Mouse (Mus musculus): ENCODE measurements around the gene Cpeb1. TPM values are rescaled to one million over a fixed set of nuclear protein-coding genes. Genes with fewer than 3 reads are reported as not detected.

Cpeb1 gene
- total RNA-seq, 1 experiment = 5.8 TPM

DNA sequence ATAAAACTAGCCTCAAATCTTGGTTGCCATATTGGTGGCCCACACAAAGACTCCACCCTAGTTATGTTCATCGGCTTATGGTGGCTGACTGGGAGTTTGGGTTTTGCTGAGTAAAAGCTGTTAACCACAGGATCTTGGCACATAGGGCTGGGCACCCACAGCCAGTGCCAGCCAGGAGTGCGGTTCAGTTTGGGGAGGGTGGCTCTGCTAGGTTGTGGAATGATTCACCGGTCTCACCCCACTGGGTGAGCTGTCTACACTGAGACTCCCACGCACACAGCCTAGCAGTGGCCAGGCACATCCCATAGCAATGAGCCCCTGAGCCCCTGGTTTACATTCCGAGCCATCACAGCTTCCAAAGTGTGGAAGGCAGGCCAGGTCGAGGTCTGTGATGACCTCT lies 135.5 kb downstream of the Cpeb1 start:
- no peak for DNase-seq (ENCODE audit: low read depth, low spot score)
- TF ChIP-seq ZC3H11A (IDR thresholded peaks at IDR 0.05; ENCODE audit: borderline replicate concordance, low read depth, low read length) = no peak
- TF ChIP-seq ZNF384 (IDR thresholded peaks at IDR 0.05; ENCODE audit: low read depth, low read length) = no peak
- TF ChIP-seq HCFC1 (IDR thresholded peaks at IDR 0.05; ENCODE audit: borderline replicate concordance, insufficient read depth, low read length) = no peak
- TF ChIP-seq MAFK (IDR thresholded peaks at IDR 0.05; ENCODE audit: insufficient read depth, low read depth, low read length) = no peak
- TF ChIP-seq CHD2 (IDR thresholded peaks at IDR 0.05; ENCODE audit: low read depth, low read length) = no peak
- Histone ChIP-seq H3K27ac (ENCODE audit: insufficient read depth, low read depth, low read length, poor library complexity, severe bottlenecking) (no peak overlapping the region), H3K4me1 (ENCODE audit: control insufficient read depth in 2 of 2, insufficient read depth in 2 of 2, low read length in 2 of 2, poor library complexity in 1 of 2) (peaks cover 1 to 9% of the 10 kb centered on the region in 2 experiments; a peak in 1 of 4 replicates), H3K9ac (ENCODE audit: insufficient read depth, low read depth, low read length, poor library complexity, severe bottlenecking) (no peak overlapping the region), H3K36me3 (ENCODE audit: control insufficient read depth, insufficient read depth, low read length, poor library complexity, severe bottlenecking) (peaks cover 2% of the 10 kb centered on the region; the same call in 1 of the 2 replicates), H3K9me3 (ENCODE audit: control insufficient read depth, insufficient read depth, low read depth, low read length) (no peaks in the 10 kb centered on the region), H3K4me3 (ENCODE audit: insufficient read depth in 1 of 2, low read depth in 1 of 2, low read length in 2 of 2, poor library complexity in 1 of 2, severe bottlenecking in 1 of 2) (no peak overlapping the region)
- in situ Hi-C loops (cut with MboI; ENCODE audit: low sequenced_read_pairs in 2 of 2, unreplicated experiment in 2 of 2) = no loop called here

DNA sequence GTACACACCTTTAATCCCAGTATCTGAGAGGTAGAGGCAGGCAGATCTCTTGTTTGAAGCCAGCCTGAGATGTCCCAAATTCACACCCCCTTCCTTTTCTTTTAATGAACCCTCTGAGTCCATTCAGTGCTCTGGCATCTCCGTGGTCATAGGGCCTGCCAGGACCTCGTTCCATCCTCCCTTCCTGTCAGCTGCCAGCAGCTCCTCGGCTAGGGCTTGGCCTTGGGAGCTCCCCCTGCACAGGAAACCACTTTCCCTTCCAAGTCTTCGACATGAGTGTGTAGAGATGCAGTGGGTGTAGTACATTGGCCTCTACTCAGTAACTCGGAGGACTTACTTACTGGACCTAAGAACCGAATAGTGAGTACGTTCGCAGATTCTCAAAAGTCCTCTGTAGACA lies 139.7 kb downstream of the Cpeb1 start:
- Histone ChIP-seq H3K27ac (ENCODE audit: insufficient read depth, low read depth, low read length, poor library complexity, severe bottlenecking) (no peak overlapping the region), H3K9ac (ENCODE audit: insufficient read depth, low read depth, low read length, poor library complexity, severe bottlenecking) (no peak overlapping the region), H3K4me3 (ENCODE audit: insufficient read depth in 1 of 2, low read depth in 1 of 2, low read length in 2 of 2, poor library complexity in 1 of 2, severe bottlenecking in 1 of 2) (no peak overlapping the region), H3K9me3 (ENCODE audit: control insufficient read depth, insufficient read depth, low read depth, low read length) (no peaks in the 10 kb centered on the region), H3K4me1 (ENCODE audit: control insufficient read depth in 2 of 2, insufficient read depth in 2 of 2, low read length in 2 of 2, poor library complexity in 1 of 2) (peaks cover 0 to under 1% of the 10 kb centered on the region in 2 experiments; a peak in 1 of 4 replicates), H3K36me3 (ENCODE audit: control insufficient read depth, insufficient read depth, low read length, poor library complexity, severe bottlenecking) (no peaks in the 10 kb centered on the region)
- TF ChIP-seq ZC3H11A (IDR thresholded peaks at IDR 0.05; ENCODE audit: borderline replicate concordance, low read depth, low read length) = no peak
- no peak for TF ChIP-seq ZNF384 (IDR thresholded peaks at IDR 0.05; ENCODE audit: low read depth, low read length)
- no peak for TF ChIP-seq MAFK (IDR thresholded peaks at IDR 0.05; ENCODE audit: insufficient read depth, low read depth, low read length)
- TF ChIP-seq CHD2 (IDR thresholded peaks at IDR 0.05; ENCODE audit: low read depth, low read length) = no peak
- no peak for TF ChIP-seq HCFC1 (IDR thresholded peaks at IDR 0.05; ENCODE audit: borderline replicate concordance, insufficient read depth, low read length)
- in situ Hi-C loops (cut with MboI; ENCODE audit: low sequenced_read_pairs in 2 of 2, unreplicated experiment in 2 of 2) = no loop called here
- DNase-seq (ENCODE audit: low read depth, low spot score) = no peak

DNA sequence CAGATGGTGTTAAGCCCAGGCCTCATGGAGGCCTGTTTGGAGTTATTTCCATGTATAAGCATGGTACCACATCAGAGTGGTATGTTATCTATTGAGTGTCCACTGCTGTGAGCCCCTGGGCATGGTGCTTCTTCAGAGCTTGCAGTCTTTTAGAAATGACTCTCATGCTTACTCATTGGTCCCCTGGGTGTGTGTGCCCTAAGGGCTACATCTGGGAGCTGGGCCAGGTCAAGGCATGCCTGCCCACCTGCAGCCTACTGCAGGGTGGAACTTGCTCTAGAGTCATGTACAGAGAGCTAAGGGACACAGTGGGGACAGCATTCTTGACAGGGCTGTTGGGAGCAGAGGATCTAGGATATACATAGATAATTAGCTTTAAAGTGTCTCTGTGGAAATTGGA lies 143.7 kb downstream of the Cpeb1 start:
- Histone ChIP-seq H3K36me3 (ENCODE audit: control insufficient read depth, insufficient read depth, low read length, poor library complexity, severe bottlenecking) (no peaks in the 10 kb centered on the region), H3K9ac (ENCODE audit: insufficient read depth, low read depth, low read length, poor library complexity, severe bottlenecking) (no peak overlapping the region), H3K4me1 (ENCODE audit: control insufficient read depth in 2 of 2, insufficient read depth in 2 of 2, low read length in 2 of 2, poor library complexity in 1 of 2) (no peaks in the 10 kb centered on the region), H3K27ac (ENCODE audit: insufficient read depth, low read depth, low read length, poor library complexity, severe bottlenecking) (no peak overlapping the region), H3K4me3 (ENCODE audit: insufficient read depth in 1 of 2, low read depth in 1 of 2, low read length in 2 of 2, poor library complexity in 1 of 2, severe bottlenecking in 1 of 2) (no peak overlapping the region), H3K9me3 (ENCODE audit: control insufficient read depth, insufficient read depth, low read depth, low read length) (no peaks in the 10 kb centered on the region)
- no peak for TF ChIP-seq MAFK (IDR thresholded peaks at IDR 0.05; ENCODE audit: insufficient read depth, low read depth, low read length)
- TF ChIP-seq CHD2 (IDR thresholded peaks at IDR 0.05; ENCODE audit: low read depth, low read length) = no peak
- no peak for TF ChIP-seq ZC3H11A (IDR thresholded peaks at IDR 0.05; ENCODE audit: borderline replicate concordance, low read depth, low read length)
- TF ChIP-seq HCFC1 (IDR thresholded peaks at IDR 0.05; ENCODE audit: borderline replicate concordance, insufficient read depth, low read length) = no peak
- no peak for TF ChIP-seq ZNF384 (IDR thresholded peaks at IDR 0.05; ENCODE audit: low read depth, low read length)
- DNase-seq (ENCODE audit: low read depth, low spot score) = no peak
- in situ Hi-C loops (cut with MboI; ENCODE audit: low sequenced_read_pairs in 2 of 2, unreplicated experiment in 2 of 2) = no loop called here

DNA sequence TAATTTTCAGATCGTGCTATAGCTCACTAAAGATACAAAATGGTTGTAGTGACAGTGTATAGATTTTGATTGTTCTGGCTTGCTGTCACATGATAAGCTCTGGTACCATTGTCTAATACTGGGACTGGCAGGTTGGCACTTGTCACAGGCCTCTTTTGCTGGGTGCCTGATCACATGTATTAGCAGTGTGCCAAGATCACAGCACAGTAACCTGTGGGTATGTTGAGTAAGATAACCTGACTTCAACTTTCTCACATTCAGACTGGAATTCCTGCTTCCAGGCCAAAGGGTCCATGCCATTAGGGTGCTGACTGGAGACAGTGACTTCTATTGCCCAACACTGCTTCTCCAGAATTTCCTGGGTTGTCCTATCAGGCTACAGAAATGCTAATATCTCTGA lies 144.1 kb downstream of the Cpeb1 start:
- DNase-seq (ENCODE audit: low read depth, low spot score) = no peak
- no peaks in the 10 kb centered on the region for H3K36me3 ChIP-seq (ENCODE audit: control insufficient read depth, insufficient read depth, low read length, poor library complexity, severe bottlenecking)
- no peak for TF ChIP-seq HCFC1 (IDR thresholded peaks at IDR 0.05; ENCODE audit: borderline replicate concordance, insufficient read depth, low read length)
- no peak for TF ChIP-seq CHD2 (IDR thresholded peaks at IDR 0.05; ENCODE audit: low read depth, low read length)
- TF ChIP-seq ZNF384 (IDR thresholded peaks at IDR 0.05; ENCODE audit: low read depth, low read length) = no peak
- TF ChIP-seq ZC3H11A (IDR thresholded peaks at IDR 0.05; ENCODE audit: borderline replicate concordance, low read depth, low read length) = no peak
- no peak for TF ChIP-seq MAFK (IDR thresholded peaks at IDR 0.05; ENCODE audit: insufficient read depth, low read depth, low read length)
- no peaks in the 10 kb centered on the region for H3K4me1 ChIP-seq (ENCODE audit: control insufficient read depth in 2 of 2, insufficient read depth in 2 of 2, low read length in 2 of 2, poor library complexity in 1 of 2)
- in situ Hi-C loops (cut with MboI; ENCODE audit: low sequenced_read_pairs in 2 of 2, unreplicated experiment in 2 of 2) = no loop called here
- no peak overlapping the region for H3K4me3 ChIP-seq (ENCODE audit: insufficient read depth in 1 of 2, low read depth in 1 of 2, low read length in 2 of 2, poor library complexity in 1 of 2, severe bottlenecking in 1 of 2)
- H3K27ac ChIP-seq (ENCODE audit: insufficient read depth, low read depth, low read length, poor library complexity, severe bottlenecking) = no peak overlapping the region
- no peak overlapping the region for H3K9ac ChIP-seq (ENCODE audit: insufficient read depth, low read depth, low read length, poor library complexity, severe bottlenecking)
- no peaks in the 10 kb centered on the region for H3K9me3 ChIP-seq (ENCODE audit: control insufficient read depth, insufficient read depth, low read depth, low read length)

DNA sequence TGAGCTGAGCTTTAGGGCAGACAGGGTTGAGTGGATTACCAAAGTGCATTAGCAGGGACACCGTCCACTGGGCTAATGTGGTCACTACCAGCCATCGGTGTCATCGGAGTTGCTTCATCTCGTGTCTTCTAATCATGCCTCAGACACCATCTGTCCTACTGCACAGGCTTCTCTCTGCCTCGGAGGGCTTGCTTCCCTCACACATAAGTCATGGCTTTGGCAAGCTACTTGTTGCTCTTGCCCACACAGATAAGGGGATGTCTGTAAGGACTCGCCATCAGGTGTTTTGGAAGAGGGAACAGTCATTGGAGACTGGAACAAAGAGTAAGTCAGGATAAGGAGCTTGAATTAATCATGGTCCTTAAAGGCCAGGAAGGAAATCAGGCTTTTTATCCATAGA lies 146.0 kb downstream of the Cpeb1 start:
- no peaks in the 10 kb centered on the region for H3K9me3 ChIP-seq (ENCODE audit: control insufficient read depth, insufficient read depth, low read depth, low read length)
- no peaks in the 10 kb centered on the region for H3K4me1 ChIP-seq (ENCODE audit: control insufficient read depth in 2 of 2, insufficient read depth in 2 of 2, low read length in 2 of 2, poor library complexity in 1 of 2)
- DNase-seq (ENCODE audit: low read depth, low spot score) = no peak
- TF ChIP-seq MAFK (IDR thresholded peaks at IDR 0.05; ENCODE audit: insufficient read depth, low read depth, low read length) (no peak), ZC3H11A (IDR thresholded peaks at IDR 0.05; ENCODE audit: borderline replicate concordance, low read depth, low read length) (no peak), ZNF384 (IDR thresholded peaks at IDR 0.05; ENCODE audit: low read depth, low read length) (no peak), HCFC1 (IDR thresholded peaks at IDR 0.05; ENCODE audit: borderline replicate concordance, insufficient read depth, low read length) (no peak), CHD2 (IDR thresholded peaks at IDR 0.05; ENCODE audit: low read depth, low read length) (no peak)
- no peak overlapping the region for H3K4me3 ChIP-seq (ENCODE audit: insufficient read depth in 1 of 2, low read depth in 1 of 2, low read length in 2 of 2, poor library complexity in 1 of 2, severe bottlenecking in 1 of 2)
- no peak overlapping the region for H3K9ac ChIP-seq (ENCODE audit: insufficient read depth, low read depth, low read length, poor library complexity, severe bottlenecking)
- no peak overlapping the region for H3K27ac ChIP-seq (ENCODE audit: insufficient read depth, low read depth, low read length, poor library complexity, severe bottlenecking)
- H3K36me3 ChIP-seq (ENCODE audit: control insufficient read depth, insufficient read depth, low read length, poor library complexity, severe bottlenecking) = no peaks in the 10 kb centered on the region
- in situ Hi-C loops (cut with MboI; ENCODE audit: low sequenced_read_pairs in 2 of 2, unreplicated experiment in 2 of 2) = no loop called here
